Mouse (Mus musculus) T-cell, adult 2 months (primary cell): Measurements from ENCODE around the gene Gfpt1.
"Not testable (repeated sequence)": the region's sequence is repeated elsewhere in the genome, so short reads cannot be mapped to it uniquely, and the experiment has no call there.

Source experiments
- DNase-seq: peaks from one replicate; pipeline ENCODE4 v3.0.0; 2022; ENCODE audit warnings: low spot score

The Gfpt1 gene

DNA sequence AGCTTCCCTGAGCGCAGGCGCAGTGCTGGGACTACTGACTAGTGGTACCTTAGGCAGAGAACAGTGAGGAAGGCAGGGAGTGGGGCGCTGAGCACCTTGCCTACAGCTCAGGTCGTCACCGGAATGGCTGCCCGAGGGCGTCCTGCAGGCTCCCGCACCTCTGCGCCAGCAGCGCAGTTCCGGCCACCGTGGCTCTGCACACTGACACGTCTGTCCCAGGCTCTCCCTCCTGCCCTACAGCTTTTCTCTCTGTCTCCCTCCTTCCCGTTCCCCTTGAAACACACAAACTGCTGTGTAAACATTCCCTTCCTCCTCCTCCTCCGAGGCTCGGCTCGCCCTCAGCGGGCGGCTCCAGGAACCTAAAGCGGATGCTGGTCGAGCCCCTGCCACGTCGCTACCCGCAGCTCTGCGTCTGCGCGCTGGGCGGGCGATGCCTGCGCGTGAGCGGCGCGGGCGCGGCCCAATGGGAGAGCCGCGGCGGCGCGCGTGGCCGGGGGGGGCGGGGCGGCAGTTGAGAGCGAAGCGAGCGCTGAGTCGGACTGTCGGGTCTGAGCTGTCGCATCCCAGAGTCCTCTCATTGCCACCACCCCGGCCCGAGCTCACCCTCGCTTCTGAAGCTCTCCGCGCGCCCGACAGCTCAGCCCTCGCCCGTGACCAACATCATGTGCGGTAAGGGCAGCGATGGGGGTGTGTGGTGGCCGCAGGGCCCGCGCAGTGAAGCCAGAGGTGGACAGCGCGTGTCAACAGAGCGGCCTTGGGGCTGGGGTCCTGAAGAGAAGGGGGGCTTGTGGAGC is at the start of gene Gfpt1:
Gfpt1 (plus strand) TSS at position 510 of the 794 bp plus-strand sequence.
- peak; percentile 96 for DNase-seq

DNA sequence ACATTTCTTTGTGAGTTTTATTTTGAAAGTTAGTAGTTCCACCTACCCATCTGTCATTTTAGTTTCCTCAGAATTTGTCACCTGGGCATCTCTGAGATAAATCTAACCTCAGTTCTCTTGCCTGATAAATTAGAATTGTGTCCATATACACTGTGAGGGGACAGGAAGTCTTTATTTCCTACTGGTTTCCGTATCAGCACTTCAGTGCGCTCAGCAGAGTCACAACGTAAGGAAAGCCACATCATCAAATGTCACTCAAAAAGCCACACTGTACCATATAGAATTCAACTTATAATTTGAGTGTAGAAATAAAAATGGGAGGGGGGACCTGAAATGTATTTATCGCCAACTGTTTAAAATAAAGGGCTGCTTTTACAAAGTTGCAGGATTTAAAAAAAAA is 48.4 kb upstream of the Gfpt1 start:
- DNase-seq: no peak

DNA sequence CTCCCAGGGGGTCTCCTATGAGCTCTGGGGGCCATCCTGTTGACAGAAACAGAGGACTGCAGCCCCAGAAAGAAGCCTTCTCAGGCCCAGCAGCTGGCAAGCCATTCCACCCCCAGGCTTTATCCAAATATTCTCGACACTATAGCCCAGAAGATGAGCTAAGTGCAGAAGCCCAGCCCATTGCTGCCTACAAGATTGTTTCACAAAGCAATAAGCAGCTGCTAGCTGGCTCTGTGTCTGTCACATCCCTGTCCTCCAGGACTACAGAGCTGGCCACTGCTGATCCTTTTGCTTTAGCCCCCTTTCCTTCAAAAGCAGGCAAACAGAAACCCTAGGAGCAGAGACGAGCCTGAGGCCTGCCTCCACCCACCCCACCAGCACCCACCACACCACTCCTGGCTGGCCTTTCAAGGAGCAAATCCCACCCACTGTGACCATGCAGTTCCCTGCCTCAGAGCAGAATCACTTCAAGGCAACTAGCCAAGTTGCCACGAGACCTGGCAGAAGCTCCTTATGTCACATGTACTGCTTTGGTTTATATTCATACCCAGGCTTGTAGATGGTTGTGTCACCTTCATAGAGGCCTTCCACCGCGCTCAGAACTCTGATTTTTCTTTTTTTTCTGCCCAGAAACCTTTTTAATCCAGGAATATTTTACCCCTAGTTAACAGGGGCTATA is 45.9 kb upstream of the Gfpt1 start:
- no peak for DNase-seq

DNA sequence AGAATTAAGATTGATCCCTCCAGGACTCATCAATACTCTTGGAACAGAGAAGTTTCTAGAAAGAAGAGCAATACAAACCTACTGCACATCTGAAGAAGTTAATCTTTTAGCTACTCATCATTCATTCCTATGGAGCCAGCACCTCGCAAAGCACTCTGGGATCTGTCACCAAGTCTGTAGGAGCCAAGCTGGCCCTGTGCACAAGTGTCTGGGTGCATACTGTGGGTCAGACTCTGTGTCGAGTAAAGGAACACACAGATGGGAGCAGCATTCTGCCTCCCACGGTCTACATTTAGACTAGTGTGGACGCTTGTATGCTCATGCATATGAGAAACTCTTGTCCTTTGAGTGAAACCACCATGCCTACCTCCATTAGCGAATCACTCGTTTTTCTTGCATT is 45.3 kb upstream of the Gfpt1 start:
- DNase-seq: no peak

DNA sequence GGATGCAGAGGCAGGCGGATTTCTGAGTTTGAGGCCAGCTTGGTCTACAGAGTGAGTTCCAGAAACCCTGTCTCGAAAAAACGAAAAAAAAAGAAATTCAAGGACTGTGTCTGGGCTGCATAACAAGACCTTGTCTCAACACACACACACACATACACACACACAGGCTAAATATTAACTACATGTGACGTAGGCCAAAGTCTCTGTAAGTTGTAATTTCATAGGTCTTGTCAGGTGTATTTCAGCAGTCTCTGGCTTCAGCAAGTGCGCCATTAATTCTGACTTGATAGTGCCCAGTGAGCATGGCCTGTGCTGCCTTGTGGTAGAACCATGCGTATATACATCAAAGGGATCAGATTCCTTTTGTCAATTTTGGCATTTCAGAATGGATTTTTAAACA is 40.7 kb upstream of the Gfpt1 start:
- no peak for DNase-seq

DNA sequence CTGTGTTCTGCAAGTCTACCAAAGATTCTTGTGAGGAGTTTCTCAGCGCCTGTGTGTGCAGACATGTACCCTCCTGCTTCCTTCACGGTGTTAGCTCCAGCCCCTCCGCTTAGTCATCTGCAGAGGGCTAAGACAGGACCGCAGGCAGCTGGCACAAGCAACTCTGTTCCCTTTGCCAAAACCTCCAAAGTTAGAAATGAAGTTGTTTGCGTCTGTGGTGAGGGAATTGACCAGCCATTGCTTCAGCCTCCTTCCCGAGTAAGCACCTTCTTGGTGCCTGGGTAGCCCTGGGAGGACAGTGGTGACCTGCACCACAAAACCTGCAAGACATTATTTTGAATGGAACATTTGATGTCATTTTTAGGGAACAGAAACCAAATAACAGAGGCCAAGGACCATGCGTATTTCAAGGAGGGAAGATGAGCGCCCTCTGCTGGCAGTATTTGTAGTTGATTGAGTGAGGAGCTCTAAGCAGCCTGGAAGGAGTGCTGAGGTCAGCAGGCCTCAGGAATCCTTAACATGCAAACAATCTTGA is 40.1 kb upstream of the Gfpt1 start:
- DNase-seq: peak; percentile 69

DNA sequence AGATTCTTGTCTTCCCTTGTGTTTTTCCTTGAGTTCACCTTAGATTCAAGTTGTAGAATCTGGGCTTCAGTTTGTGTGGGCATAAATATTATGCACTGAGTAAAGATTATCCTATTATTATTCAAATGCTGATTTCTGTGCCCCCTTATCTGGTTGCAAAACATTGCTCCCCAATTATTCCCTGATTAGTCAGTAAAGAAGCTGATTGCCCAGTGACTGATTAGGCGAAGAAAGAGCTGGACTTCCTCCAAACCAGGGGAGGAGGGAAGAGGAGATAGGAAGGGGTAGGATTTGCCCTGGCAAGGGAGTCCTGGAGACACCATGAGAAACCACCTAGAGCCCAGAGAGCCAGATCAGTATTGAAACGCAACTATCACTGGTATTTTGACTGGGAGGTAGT is 38.5 kb upstream of the Gfpt1 start:
- no peak for DNase-seq

DNA sequence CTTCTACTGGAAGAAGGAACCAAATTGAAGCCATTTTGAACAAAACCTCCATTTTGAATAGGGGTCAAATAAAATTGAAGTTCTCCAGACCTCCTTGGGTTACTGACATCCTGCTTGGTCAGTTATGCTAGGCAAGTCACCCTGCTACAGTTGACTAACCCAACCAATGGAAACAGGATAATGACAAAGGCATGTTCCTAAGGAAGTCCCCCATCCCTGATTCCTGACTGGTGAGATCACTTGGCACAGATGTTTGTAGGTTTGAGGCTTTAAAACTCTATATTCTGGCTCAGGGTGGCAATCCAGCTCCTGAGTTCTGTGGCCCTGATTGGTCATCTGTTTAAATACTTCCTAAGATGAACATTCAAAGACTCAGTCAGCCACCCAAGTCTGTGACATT is 37.1 kb upstream of the Gfpt1 start:
- no peak for DNase-seq

DNA sequence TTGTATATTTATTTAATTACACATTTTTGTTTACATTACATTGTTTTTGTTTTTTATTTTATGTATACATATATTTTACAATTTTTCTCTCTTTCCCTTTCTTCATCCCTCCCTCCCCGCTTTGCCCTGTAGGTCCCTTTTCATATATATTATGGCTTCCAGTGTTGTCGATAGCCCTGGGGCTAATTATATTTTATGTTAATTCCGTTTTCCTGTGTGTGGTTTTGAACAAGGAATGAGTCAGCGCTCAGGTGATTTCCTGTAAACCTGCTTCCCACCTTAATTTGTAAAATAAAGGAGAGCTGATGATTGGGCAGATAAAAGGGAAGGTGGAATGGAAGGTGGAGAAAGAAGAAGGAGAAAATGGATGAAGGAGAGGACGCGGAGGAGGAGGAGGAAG is 33.8 kb upstream of the Gfpt1 start, which contains the start of gene Nfu1:
Nfu1 (plus strand) TSS at position 350 of the 400 bp plus-strand sequence.
- no peak for DNase-seq

DNA sequence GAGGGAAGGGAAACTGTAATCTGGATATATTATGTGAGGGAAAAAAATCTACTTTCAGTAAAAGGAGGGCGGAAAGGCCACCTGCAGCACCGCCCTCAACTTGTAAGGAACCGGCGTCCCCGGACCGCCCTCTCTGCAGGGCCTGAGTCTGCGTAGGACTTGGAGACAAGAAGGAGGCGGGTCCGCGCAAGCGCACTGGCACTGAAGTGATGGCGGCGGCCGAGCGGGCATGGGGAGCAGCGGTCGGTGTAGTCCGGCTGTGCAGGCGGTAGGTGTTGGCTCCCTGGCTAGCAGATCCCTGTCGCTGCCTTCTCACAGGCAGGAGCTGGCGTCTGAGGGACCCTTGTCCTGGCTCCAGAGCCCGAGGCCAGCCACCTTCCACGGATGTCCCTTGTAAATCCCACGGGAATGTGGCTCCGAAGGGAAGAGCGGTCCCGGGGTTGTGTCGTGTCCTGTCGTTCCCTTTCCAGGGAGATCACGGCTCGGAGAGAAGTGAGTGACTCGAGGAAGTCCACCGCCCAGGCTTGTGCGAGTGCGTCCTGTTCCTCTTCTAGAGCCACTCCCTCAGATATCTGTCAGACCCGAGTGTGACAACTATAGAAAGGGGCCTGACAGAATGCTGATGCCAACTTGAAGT is 32.8 kb upstream of the Gfpt1 start:
- DNase-seq: peak; percentile 94

DNA sequence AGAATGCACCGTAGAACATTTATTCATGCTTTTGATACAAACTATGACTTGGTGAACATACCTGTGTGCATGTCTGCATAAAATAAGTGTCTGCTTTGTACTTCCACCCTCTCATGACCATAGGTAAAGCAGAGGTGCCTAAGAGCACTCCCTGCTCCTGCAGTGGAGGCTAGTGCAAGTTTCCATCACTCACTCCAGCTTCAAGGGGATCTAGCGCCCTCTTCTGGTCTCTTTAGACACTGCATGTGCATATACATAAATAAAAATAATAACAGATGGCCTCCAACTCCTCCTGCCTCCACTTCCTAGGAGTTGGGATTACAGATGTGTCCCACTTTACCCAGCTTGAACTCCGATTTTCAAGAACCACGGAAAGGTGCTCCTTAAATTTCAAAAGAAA is 25.7 kb upstream of the Gfpt1 start:
- DNase-seq: peak; percentile 49

DNA sequence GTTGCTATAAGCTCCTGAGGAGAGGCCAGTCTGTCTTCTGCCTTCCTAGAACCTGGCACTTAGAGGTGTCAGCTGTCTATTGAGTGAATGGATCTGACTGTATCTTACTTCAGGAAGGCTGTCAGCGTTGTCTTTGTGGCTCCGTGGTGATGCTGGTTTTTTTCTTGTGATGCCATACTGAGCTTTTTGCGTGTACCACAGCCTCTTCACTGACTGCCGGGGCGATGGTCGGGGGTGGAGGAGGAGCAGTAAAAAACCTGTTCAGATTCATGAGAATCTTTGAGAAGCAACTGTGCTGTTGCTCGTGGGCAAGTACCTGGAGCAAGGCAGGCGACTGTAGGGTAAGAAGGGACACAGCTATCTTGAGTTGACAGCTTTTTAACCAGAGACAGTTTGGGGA is 23.8 kb upstream of the Gfpt1 start:
- no peak for DNase-seq

DNA sequence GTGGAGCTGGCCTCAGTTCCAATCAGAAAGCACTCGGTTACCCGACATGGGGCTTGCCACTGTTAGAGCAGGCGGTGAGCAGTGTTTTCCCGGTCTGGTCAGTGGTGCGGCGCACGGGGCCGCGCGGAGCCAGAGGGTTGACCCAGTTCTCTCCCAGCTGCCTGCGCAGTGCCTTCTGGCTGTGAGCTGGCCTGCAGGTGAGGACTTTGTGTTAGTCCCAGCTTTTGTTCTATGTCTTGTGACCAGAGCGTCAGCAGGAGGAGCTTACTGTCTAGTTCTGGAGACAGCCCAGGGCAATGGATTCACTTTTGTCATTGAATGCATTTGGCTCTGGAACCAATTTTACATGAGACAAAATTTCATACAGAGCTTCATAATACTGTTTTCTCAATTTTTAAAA is 20.9 kb upstream of the Gfpt1 start:
- DNase-seq: no peak

DNA sequence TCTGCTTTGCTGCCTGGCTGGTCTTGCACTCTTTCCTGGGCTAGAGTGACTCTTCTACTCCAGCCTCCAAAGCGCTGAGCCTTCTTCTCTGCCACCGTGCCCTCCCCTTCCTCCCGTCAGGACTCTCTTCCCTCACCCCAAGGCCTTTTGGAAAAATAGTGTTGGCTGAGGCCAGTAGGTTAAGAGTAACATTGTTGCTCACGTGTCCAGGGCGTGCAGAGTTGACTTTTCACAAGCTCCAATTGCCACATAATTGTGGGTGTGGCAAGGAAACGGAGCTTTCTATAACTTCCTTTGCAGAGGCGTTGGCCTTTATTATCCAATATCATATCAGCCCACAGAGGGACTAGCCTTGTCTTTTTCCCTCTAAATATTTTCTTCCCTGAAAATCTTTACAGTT is 15.7 kb upstream of the Gfpt1 start:
- DNase-seq: no peak

DNA sequence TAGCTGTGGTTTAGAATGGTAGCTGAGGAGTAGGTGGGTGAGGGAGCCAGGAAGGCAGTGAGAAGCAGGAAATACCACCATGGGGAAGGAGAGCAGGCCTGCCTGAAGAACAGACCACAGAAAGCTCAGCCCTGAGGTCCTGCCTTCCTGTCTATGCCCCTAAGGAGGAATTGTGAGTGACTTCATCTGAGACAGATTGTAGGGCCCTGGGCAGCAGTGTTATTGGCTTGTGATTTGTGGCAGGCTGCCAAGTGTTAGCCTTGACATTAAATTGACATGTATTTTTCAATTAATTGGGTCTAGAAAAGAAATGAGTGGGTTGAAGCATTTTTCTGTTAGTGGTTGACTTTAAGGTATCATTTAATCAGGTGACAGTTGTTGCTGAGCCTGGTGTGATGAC is 13.8 kb upstream of the Gfpt1 start:
- no peak for DNase-seq

DNA sequence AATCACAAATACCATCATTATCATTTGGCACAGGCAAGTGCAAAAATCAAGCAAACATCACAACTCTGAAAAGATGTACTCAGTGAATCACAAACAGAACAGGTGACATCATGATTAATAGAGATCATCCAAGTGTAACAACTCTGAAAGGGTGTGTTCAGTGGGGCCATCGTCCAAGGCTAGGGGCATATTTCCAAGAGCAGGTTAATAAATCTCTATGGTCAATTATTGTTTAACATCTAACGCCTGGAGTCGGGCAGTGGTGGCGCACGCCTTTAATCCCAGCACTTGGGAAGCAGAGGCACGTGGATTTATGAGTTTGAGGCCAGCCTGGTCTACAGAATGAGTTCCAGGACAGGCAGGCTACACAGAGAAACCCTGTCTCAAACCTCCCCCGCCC is 11.3 kb upstream of the Gfpt1 start:
- not testable (repeated sequence) for DNase-seq

DNA sequence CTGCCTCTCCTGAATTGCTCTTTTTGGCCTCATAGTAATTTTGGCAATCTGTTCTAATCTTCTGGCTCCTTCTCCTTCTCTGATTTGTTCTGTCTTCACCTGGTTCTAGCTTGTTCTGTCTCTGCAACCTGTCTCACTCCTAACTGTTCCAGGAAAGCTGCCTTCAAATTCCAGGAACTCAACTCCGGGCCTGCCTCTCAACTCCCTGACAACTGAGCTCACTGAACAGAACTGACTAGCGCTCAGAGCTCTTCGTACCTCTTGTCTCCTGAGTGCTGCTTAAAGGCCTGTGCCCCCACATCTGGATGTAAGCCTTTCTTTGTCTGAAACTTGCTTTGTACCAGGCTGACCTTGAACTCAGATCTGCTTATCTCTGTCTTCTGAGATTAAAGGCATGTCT is 10.2 kb upstream of the Gfpt1 start:
- no peak for DNase-seq

DNA sequence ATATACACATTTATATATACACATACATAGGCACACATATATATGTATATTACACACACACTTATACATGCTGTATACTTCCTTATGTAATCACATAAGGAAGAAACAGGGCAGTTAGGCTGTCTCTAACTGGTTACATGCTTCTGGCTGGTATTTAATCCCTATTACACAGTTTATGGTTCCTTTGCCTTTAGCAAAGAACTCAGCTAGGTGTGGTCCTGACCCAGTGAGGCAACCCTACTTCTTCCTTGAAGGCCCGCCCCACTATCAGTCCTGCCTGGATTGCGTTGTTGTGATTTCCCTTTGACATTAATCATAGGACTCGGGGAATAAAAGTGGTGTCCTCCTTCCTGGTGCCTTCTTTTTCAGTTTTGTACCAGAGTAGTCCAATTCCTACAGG is 8.3 kb upstream of the Gfpt1 start:
- DNase-seq: no peak

DNA sequence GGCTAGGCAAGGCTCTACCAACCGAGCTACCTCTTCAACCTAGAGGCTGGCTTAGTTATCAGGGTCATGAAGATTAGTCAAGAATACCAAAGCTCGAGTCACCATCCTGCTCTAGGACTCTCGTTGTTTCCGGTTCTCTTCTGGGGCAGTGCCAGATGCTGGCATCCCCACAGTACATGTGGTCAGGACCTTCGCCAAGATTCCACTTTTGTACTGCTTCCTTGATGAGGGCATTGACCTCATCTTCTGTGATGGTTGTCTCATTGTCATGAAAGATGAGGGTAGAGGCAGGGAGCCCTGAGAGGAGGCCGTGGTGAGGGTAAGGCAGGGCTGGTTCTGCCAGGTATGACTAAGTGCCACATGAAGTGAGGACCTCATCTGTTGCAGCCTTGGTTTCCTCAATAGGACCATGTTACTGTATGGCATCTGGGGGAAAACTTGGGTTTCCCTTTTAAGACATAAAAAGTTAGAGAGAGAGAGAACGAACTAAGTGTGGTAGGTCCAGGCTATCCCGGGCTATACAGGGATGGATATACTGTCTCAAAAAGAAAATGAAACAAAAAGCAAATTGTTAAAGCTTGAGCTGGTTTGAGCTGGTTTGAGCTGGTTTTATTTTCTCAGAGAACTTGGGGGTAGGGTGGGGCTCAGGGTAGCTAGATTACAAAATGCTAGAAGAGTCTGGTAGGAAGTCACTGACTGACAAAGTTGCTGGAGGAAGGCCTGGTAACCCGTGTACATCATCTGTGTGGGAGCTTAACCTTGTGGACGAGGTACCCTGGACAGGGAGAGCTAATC is 4.6 kb upstream of the Gfpt1 start:
- DNase-seq: peak; percentile 46

DNA sequence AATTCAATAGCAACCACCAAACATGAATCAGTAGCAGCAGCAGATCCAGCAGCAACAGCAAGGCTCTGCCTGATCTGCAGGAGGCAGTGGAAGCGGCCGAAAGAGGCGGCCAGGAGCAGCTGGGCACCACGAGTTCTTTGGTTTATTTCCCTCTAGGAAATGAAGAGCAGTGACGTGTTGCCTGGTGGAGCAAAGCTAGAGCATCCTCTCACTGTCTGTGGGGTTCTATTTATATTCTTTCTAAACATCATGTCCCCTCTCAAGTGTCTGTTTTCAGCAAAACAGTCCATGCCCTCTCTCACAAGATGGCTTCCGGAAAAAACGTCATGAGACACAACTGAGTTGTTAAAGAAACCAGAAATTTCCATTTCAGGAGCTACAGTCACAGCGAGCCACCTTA is 3.5 kb upstream of the Gfpt1 start:
- DNase-seq: no peak

DNA sequence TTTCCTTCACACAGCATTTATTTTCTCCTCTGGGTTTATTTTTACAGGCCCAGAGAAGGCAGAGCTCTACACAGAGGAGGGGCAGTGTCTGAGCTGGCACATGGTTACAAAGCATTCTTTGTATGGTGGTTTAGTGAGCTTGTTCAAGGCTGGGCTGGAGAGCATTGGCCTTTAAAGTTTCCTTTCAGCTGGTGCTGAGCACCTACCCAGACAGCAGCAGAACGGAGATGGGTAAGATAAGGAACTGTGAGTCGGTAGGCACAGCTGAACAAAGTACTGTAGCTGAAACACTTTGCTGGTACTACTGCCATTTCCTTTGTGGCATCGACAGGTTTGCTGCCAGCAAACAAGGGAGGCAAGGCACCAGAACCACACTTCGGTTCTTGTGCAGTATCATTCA is 1.7 kb upstream of the Gfpt1 start:
- peak; percentile 75 for DNase-seq

DNA sequence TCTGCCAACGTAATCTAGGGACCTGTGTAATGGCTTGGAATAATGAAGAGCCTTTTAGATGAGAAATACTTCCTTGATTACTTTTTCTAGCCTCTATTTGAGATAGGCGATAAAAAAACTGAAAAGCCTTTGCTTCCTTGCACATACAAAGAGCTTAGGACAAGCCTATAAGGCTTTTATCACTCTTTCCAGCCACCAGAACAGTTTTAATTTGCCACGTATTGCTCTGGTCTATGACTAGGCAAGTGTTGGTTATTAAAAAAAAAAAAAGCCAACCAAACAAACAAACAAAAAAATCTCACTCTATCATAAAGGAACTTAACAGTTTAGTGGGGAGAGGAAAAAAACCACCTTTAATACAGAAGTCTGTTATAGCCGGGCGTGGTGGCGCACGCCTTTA is 1.2 kb upstream of the Gfpt1 start:
- DNase-seq: no peak
